Mouse (Mus musculus) MEL (cell line): ENCODE data around the gene Ang5. TPM values are rescaled to one million over a fixed set of nuclear protein-coding genes. Genes with fewer than 3 reads are reported as not detected.
"Not testable (repeated sequence)": the region's sequence is repeated elsewhere in the genome, so short reads cannot be mapped to it uniquely, and the experiment has no call there.

Source experiments
- DNase-seq: peaks from one replicate; pipeline ENCODE4 v3.0.0; 2011; ENCODE audit warnings: low read depth, low spot score
- H3K27ac ChIP-seq: 2 replicates; pipeline ENCODE4 v1.5.1; 2012; ENCODE audit warnings: low read depth, mild to moderate bottlenecking, control low read depth, low read length, moderate library complexity; ENCODE audit not compliant: control insufficient read depth
- H3K27me3 ChIP-seq, 2 experiments: fragments of 150-350 bp in 1 of 2; sonication (generic) in 1 of 2; 2 replicates each; pipeline ENCODE4 v1.6.1; 2012; ENCODE audit warnings: low read length in 2 of 2, mild to moderate bottlenecking in 2 of 2, improper control_type of control experiment in 1 of 2, moderate library complexity in 1 of 2; ENCODE audit not compliant: insufficient read depth in 2 of 2, control insufficient read depth in 1 of 2
- H3K36me3 ChIP-seq, 2 experiments: 2 replicates each; pipeline ENCODE4 v1.6.1; 2012 to 2014; ENCODE audit warnings: low read length in 2 of 2, improper control_type of control experiment in 1 of 2, inconsistent platforms in 1 of 2, mild to moderate bottlenecking in 1 of 2; ENCODE audit not compliant: insufficient read depth in 2 of 2, control insufficient read depth in 1 of 2
- H3K4me1 ChIP-seq, 2 experiments: fragments of 150-350 bp in 1 of 2; sonication (generic) in 1 of 2; 2 replicates each; pipeline ENCODE4 v1.6.1; 2012; ENCODE audit warnings: low read length in 2 of 2, improper control_type of control experiment in 1 of 2, mild to moderate bottlenecking in 1 of 2; ENCODE audit not compliant: insufficient read depth in 2 of 2, control insufficient read depth in 1 of 2
- H3K4me3 ChIP-seq, 2 experiments: fragments of 150-350 bp in 1 of 2; sonication (generic) in 1 of 2; 2 replicates each; pipeline ENCODE4 v1.5.1; 2012; ENCODE audit warnings: low read depth in 2 of 2, low read length in 2 of 2, mild to moderate bottlenecking in 2 of 2, moderate library complexity in 2 of 2, control low read depth in 1 of 2, improper control_type of control experiment in 1 of 2; ENCODE audit not compliant: control insufficient read depth in 1 of 2, insufficient read depth in 1 of 2
- H3K79me2 ChIP-seq: 2 replicates; pipeline ENCODE4 v1.6.1; 2012; ENCODE audit warnings: mild to moderate bottlenecking, low read length, moderate library complexity; ENCODE audit not compliant: control insufficient read depth, poor library complexity, insufficient read depth
- H3K9ac ChIP-seq: 2 replicates; pipeline ENCODE4 v1.6.1; 2012; ENCODE audit warnings: low read depth, mild to moderate bottlenecking, control low read depth, low read length, moderate library complexity; ENCODE audit not compliant: control insufficient read depth, poor library complexity, severe bottlenecking
- H3K9me3 ChIP-seq: fragments of 150-350 bp; sonication (generic); replicated peaks from 2 replicates; pipeline ENCODE4 v1.6.1; 2012; ENCODE audit warnings: mild to moderate bottlenecking, low read length, improper control_type of control experiment, moderate library complexity; ENCODE audit not compliant: insufficient read depth
- BHLHE40 ChIP-seq: IDR thresholded peaks from 2 replicates; pipeline ENCODE4 v1.6.1; 2012; ENCODE audit warnings: low read depth, mild to moderate bottlenecking, inconsistent platforms, low read length, improper control_type of control experiment, borderline replicate concordance
- CTCF ChIP-seq, 3 experiments: IDR thresholded peaks in 2 of 3; conservative IDR thresholded peaks in 1 of 3; 2 replicates each; pipeline ENCODE4 v1.5.1; 2011 to 2012; ENCODE audit warnings: low read length in 3 of 3, low read depth in 2 of 3, mild to moderate bottlenecking in 2 of 3, improper control_type of control experiment in 1 of 3, inconsistent platforms in 1 of 3, mixed read lengths in 1 of 3, moderate library complexity in 1 of 3; ENCODE audit not compliant: control insufficient read depth in 1 of 3, insufficient read depth in 1 of 3, poor library complexity in 1 of 3, severe bottlenecking in 1 of 3
- ELF1 ChIP-seq: IDR thresholded peaks from 2 replicates; pipeline ENCODE4 v1.6.1; 2014; ENCODE audit warnings: low read depth, mild to moderate bottlenecking, inconsistent platforms, low read length, improper control_type of control experiment, moderate library complexity
- EP300 ChIP-seq, 2 experiments: IDR thresholded peaks; 2 replicates each; pipeline ENCODE4 v1.6.1; 2011; ENCODE audit warnings: improper control_type of control experiment in 2 of 2, low read length in 2 of 2, low read depth in 1 of 2, mild to moderate bottlenecking in 1 of 2
- GABPA ChIP-seq: IDR thresholded peaks from 2 replicates; pipeline ENCODE4 v1.6.1; 2012; ENCODE audit warnings: low read depth, mild to moderate bottlenecking, inconsistent platforms, low read length, improper control_type of control experiment, moderate library complexity
- JUND ChIP-seq: IDR thresholded peaks from 2 replicates; pipeline ENCODE4 v1.6.1; 2011; ENCODE audit warnings: low read depth, mild to moderate bottlenecking, improper control_type of control experiment, low read length
- KAT2A ChIP-seq: conservative IDR thresholded peaks from 2 replicates; pipeline ENCODE4 v1.6.1; 2012; ENCODE audit warnings: low read depth, low read length, improper control_type of control experiment, inconsistent platforms
- MAFK ChIP-seq: IDR thresholded peaks from 2 replicates; pipeline ENCODE4 v1.6.1; 2011; ENCODE audit warnings: low read depth, mild to moderate bottlenecking, low read length, improper control_type of control experiment, borderline replicate concordance
- MAX ChIP-seq: IDR thresholded peaks from 2 replicates; pipeline ENCODE4 v1.6.1; 2011; ENCODE audit warnings: low read length, improper control_type of control experiment
- MEF2A ChIP-seq: IDR thresholded peaks from 2 replicates; pipeline ENCODE4 v1.6.1; 2014; ENCODE audit warnings: low read depth, mild to moderate bottlenecking, inconsistent platforms, low read length, improper control_type of control experiment; ENCODE audit not compliant: poor library complexity, insufficient replicate concordance, severe bottlenecking; ENCODE audit errors: extremely low read depth
- MXI1 ChIP-seq: IDR thresholded peaks from 2 replicates; pipeline ENCODE4 v1.6.1; 2011; ENCODE audit warnings: mild to moderate bottlenecking, low read depth, low read length, improper control_type of control experiment
- MYB ChIP-seq: IDR thresholded peaks from 2 replicates; pipeline ENCODE4 v1.6.1; 2011; ENCODE audit warnings: mild to moderate bottlenecking, low read depth, low read length, improper control_type of control experiment
- NELFE ChIP-seq: IDR thresholded peaks from 2 replicates; pipeline ENCODE4 v1.6.1; 2011; ENCODE audit warnings: low read depth, low read length, improper control_type of control experiment
- POLR2AphosphoS5 ChIP-seq: IDR thresholded peaks from 2 replicates; pipeline ENCODE4 v1.6.1; 2012; ENCODE audit warnings: low read depth, borderline replicate concordance, mild to moderate bottlenecking, inconsistent platforms, low read length, moderate library complexity, mixed read lengths
- RAD21 ChIP-seq: IDR thresholded peaks from 2 replicates; pipeline ENCODE4 v1.6.1; 2011; ENCODE audit warnings: mild to moderate bottlenecking, low read depth, low read length, improper control_type of control experiment
- TAL1 ChIP-seq: IDR thresholded peaks from 2 replicates; pipeline ENCODE4 v1.6.1; 2012; ENCODE audit warnings: mild to moderate bottlenecking, inconsistent platforms, low read length, moderate library complexity, mixed read lengths
- TCF12 ChIP-seq: IDR thresholded peaks from 2 replicates; pipeline ENCODE4 v1.6.1; 2014; ENCODE audit warnings: low read depth, mild to moderate bottlenecking, inconsistent platforms, low read length, improper control_type of control experiment, moderate library complexity
- UBTF ChIP-seq: IDR thresholded peaks from 2 replicates; pipeline ENCODE4 v1.6.1; 2012; ENCODE audit warnings: low read depth, mild to moderate bottlenecking, inconsistent platforms, low read length, improper control_type of control experiment, moderate library complexity, borderline replicate concordance; ENCODE audit not compliant: insufficient read depth
- USF2 ChIP-seq, 2 experiments: IDR thresholded peaks; 2 replicates each; pipeline ENCODE4 v1.6.1; 2011 to 2012; ENCODE audit warnings: improper control_type of control experiment in 2 of 2, low read length in 2 of 2, borderline replicate concordance in 1 of 2, inconsistent platforms in 1 of 2, low read depth in 1 of 2, mild to moderate bottlenecking in 1 of 2; ENCODE audit not compliant: insufficient read depth in 1 of 2
- ZNF384 ChIP-seq: IDR thresholded peaks from 2 replicates; pipeline ENCODE4 v1.6.1; 2012; ENCODE audit warnings: low read depth, mild to moderate bottlenecking, inconsistent platforms, low read length, improper control_type of control experiment
- polyA plus RNA-seq, 2 experiments: library from polyadenylated mRNA; stranded (reverse) in 1 of 2; unstranded in 1 of 2; fragments of >175 nt in 1 of 2; fragments of >200 nt in 1 of 2; gene quantifications; 2 replicates each; pipeline versions ENCODE4 v1.2.1 to v1.2.4; 2012; ENCODE audit warnings: low replicate concordance in 2 of 2, low read depth in 1 of 2; ENCODE audit not compliant: insufficient read length in 2 of 2, insufficient read depth in 1 of 2, missing spikeins in 1 of 2
- total RNA-seq: library from RNA; depleted of rRNA; stranded (reverse); fragments of 300-350 nt; gene quantifications from 2 replicates; pipeline ENCODE4 v1.2.3, GENCODE M21; 2012

Ang5 gene
- total and polyA plus RNA-seq, 3 experiments: not detected

GRCm38 (mm10) chr14:43998455-43999000 lies 41.7 kb downstream of the Ang5 start:
- H3K9ac ChIP-seq, H3K36me3 ChIP-seq, H3K4me1 ChIP-seq, H3K4me3 ChIP-seq, H3K9me3 ChIP-seq, H3K79me2 ChIP-seq, DNase-seq, H3K27me3 ChIP-seq, H3K27ac ChIP-seq: not testable (repeated sequence)

- H3K27me3 ChIP-seq: no peaks in the 10 kb centered on the region
- no peak overlapping the region for H3K9ac ChIP-seq
- no peak overlapping the region for H3K27ac ChIP-seq
- no peaks in the 10 kb centered on the region for H3K9me3 ChIP-seq
- no peaks in the 10 kb centered on the region for H3K36me3 ChIP-seq
- TF ChIP-seq MXI1 (no peak), TAL1 (no peak), MYB (no peak), KAT2A (no peak), JUND (no peak), MAX (no peak), TCF12 (no peak), UBTF (no peak), GABPA (no peak), NELFE (no peak), BHLHE40 (no peak), ZNF384 (no peak), MEF2A (no peak), MAFK (no peak), RAD21 (no peak), ELF1 (no peak), USF2 (IDR thresholded peaks at IDR 0.05; ENCODE audit: borderline replicate concordance in 1 of 2, insufficient read depth in 1 of 2, low read depth in 1 of 2, low read length in 2 of 2) (no peak), CTCF (IDR thresholded peaks at IDR 0.05 in 2 of 3, conservative IDR thresholded peaks at IDR 0.05 in 1 of 3; ENCODE audit: control insufficient read depth in 1 of 3, insufficient read depth in 1 of 3, low read depth in 2 of 3, low read length in 3 of 3, poor library complexity in 1 of 3, severe bottlenecking in 1 of 3) (no peak), POLR2AphosphoS5 (no peak), EP300 (IDR thresholded peaks at IDR 0.05; ENCODE audit: low read depth in 1 of 2, low read length in 2 of 2) (no peak)
- H3K4me1 ChIP-seq: no peaks in the 10 kb centered on the region
- H3K79me2 ChIP-seq: no peaks in the 10 kb centered on the region
- no peak overlapping the region for H3K4me3 ChIP-seq
- DNase-seq: no peak
Observed at GRCm38 (mm10) chr14:44001600-44001999, 44.7 kb downstream of the Ang5 start.
